Mouse (Mus musculus): ENCODE data around the gene Sfxn1. TPM values are rescaled to one million over a fixed set of nuclear protein-coding genes. Genes with fewer than 3 reads are reported as not detected.

Sfxn1 gene
- total RNA-seq (2021): 10 to 100 TPM; 48.4 to 53.7 TPM
- long read RNA-seq, experiment 1, transcript Sfxn1-201 (11 exons, 2,783 nt): major isoform, 62 of 100 reads
- long read RNA-seq, experiment 1, partial matches to known transcripts: 6 of 100 reads
- long read RNA-seq, experiment 1, other reads (novel, unspliced or antisense): 32 of 100 reads
- long read RNA-seq, experiment 2, transcript Sfxn1-201 (11 exons, 2,783 nt): major isoform, 57 of 85 reads
- long read RNA-seq, experiment 2, partial matches to known transcripts: 8 of 85 reads
- long read RNA-seq, experiment 2, other reads (novel, unspliced or antisense): 20 of 85 reads

DNA sequence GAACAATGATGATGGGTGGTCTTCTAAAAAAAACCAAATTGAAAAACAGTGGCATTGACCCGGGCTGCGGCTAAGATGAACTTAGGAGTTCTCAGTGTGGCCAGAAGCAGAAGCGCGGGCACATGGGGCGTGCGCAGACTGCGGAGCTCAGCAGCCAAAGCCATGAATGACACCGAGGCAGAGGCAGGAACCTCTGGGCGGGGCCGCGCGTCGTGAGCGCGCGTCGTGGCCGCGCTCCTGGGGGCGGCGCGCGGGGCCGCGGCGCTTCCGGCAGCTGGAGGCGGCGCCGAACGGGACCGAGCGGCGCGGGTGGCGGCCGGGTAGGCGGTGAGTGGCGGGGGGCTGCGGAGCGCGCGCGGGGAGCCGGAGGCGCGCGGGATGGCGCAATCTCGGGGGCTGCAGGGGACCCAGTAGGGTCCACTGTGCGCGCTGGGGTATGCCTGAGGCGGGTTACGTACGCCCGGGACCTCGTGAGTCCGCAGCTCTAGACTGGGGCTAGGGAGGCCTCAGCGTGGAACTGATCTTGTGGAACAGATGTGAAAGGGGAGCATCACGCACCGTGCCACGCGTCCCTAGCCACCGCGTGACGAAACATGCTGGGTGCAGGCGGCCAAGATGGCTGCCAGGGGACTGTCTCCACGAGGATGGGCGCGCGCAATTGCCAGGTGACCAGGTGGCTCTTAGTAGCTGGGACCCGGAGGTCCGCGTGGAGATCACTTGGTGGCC, at the start of gene Sfxn1:
Sfxn1 (plus strand) TSS at position 264 of the 726 bp plus-strand sequence.
- peak; percentile 79 to 82 for DNase-seq (ENCODE audit: low spot score in 2 of 2)
- intact Hi-C loops (cut with DNase I): no loop called here

DNA sequence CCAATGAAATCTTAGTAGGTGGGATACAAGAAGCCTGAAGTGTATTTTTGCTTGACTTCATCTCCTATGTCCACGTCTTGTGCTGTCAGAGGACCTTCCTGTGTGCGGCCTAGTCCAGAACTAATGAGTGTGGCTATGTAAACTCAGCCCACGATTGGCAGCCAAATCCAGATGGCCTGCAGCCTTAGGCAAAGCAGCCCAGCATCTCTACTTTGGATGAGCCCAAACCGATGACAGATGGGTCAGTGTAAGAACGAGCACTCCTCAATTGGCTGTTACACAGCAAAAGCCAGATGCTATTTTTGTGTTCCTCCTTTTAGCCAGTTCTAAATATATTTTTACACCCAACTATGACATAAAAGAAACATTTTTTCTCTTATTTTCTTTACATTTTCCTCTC, 48.4 kb upstream of the Sfxn1 start:
- intact Hi-C loops (cut with DNase I): no loop called here
- DNase-seq (ENCODE audit: low spot score in 2 of 2): peak; percentile 35 to 48

DNA sequence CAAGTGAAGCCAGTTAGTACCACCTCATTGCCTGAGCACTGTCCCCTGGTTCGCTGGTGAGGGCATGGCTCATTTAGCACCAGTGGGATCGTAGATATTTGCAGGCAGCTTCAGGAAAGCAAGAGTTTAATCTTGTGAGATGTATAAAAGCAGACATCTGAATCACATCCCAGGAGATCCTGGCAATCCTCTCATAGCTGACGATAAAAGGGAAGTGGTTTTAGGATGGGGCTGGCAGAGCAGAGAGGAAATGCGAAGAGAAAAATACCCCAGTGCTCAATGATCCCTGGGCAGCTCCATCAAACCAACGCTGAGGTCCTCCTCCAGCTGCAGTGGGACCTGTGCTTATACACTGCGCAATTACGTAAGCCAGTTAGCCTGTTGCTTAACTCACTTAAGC, 44.6 kb upstream of the Sfxn1 start:
- intact Hi-C loops (cut with DNase I): no loop called here
- DNase-seq (ENCODE audit: low spot score in 2 of 2): no peak

DNA sequence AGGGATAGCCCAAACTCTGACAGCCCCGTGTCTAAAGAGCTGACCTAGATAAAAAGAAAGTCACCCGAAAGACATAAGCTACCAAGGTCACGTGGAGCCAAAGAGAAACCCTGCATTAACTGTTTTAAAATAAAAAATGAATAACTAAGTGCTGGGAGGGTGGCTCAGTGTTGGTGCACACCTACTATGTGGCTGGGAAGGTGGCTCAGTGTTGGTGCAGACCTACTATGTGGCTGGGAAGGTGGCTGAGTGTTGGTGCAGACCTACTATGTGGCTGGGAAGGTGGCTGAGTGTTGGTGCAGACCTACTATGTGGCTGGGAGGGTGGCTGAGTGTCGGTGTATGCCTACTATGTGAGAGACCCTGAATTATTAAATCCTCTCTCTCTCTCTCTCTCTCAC, 38.0 kb upstream of the Sfxn1 start:
- no peak for DNase-seq (ENCODE audit: low spot score in 2 of 2)
- intact Hi-C loops (cut with DNase I): no loop called here

DNA sequence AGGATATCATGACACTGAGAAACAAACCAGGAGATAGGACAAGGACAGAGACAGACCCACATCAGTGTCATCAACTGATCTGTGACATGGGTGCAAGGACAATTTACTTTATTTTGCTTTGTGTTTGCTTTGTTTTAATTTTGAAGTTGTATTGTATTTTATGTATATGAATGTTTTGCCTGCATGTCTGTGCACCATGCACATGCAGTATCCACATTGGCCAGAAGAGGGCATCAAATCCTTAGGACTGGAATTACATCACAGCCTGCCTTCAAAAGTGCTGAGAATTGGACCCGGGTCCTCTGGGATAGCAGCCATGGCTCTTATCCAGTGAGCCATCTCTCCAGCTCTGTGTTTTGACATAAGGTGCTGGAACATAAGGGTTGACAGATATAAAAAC, 36.1 kb upstream of the Sfxn1 start:
- no peak for DNase-seq (ENCODE audit: low spot score in 2 of 2)
- intact Hi-C loops (cut with DNase I): no loop called here

DNA sequence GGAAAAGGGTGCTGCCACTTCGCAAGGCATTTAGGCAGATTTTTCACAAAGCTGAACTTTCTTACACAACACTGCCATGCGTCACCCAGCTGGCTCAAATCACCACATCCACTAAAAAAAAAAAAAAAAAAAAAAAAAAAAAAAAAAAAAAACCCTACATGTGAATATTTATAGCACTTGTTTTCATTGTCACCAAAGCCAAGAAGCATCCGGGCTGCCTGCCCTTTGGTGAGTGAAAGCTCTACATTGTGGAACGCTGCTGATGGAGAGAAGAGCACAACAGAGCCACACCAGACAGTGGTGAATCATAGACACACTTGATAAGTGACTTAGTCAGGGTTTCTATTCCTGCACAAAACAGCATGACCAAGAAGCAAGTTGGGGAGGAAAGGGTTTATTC, 33.7 kb upstream of the Sfxn1 start:
- no peak for DNase-seq (ENCODE audit: low spot score in 2 of 2)
- intact Hi-C loops (cut with DNase I): no loop called here

DNA sequence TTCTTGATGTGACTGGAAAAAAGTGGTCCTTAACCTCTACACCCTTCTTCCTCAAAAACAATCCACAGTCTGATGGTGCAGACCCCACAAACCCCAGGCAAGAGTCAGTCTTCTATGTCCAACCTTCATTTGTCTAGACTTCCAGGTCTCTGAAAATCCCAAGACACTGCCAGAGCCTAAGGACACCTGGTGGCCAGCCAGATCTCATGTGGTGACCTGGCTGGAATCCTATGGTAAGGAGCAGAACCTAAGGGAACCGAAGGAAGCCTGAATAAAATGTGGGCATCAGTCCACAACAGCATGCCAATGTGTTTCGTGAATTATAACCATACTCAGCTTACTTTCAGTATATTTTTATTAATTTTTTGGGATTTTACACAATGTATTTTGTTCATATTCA, 31.4 kb upstream of the Sfxn1 start:
- intact Hi-C loops (cut with DNase I): no loop called here
- no peak for DNase-seq (ENCODE audit: low spot score in 2 of 2)

DNA sequence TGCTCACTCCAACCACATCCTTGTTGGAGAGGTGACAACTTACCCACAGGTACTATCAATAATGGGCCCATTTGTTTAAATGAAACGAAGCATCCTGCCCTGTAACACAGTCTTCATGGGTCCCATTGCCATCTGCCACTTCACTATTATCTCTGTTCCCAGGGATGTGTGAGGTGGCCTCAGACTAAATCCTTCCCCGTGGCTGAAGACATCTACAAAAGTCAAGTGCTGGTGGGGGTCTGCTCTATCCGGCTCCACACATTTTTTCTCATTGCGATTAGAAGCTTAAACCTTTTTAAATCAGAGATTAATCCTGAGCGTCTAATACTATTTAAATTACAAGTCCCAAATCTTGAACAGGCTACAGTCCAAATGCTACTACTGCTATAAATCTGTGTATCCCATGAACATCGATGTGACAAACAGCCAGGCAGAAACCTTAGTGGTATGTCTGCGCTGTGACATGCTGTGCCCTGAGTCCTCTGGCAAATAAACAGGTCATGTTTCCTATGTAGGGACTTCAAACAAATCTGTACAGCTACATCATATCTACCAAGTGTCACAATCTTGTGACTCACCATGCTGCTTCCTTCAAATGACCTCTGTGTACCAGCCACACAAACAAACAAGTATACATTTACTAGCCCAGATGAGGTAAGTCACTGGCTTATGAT, 22.9 kb upstream of the Sfxn1 start:
- intact Hi-C loops (cut with DNase I): no loop called here
- DNase-seq (ENCODE audit: low spot score in 2 of 2): no peak

DNA sequence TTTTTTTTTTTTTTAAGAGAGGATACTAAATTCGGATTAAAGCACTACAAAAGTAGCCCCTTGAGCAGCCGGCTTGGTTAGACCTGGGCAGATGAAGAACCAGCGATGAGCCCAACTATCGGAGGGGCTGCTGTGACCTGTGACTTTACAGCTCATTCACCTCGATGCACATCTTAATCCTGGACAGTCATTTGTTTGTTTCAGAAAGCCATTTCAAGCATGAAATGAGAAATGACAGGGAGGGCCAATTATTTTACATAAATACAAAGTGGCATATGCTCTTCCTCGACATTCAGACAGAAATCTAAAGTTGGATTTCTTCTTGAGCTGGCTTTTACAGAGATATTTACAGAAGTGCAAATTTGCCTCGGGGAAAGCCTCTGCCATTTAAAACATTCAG, 20.0 kb upstream of the Sfxn1 start:
- DNase-seq (ENCODE audit: low spot score in 2 of 2): no peak
- intact Hi-C loops (cut with DNase I): no loop called here

DNA sequence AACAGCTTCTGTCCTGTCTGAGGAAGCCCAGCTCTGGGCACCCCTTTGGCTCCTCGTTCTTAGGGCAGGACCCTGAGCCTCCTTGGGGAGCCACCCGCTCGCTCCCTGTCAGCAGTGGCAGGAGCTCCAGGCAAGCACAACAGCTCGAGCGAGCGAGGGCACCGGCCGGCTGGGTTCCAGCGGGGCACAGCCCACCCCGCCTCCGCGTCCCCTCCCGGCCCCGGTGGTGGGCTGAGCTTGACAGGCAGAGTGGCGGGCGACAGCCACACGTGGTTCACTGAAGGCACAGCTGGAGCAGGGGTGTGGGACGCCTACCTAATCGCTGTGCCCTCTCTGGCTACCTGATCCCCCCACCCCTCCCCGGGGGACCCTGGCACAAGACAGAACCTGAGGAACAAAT, 16.7 kb upstream of the Sfxn1 start:
- intact Hi-C loops (cut with DNase I): loop anchor here (2.0 to 5.0 kb wide), 2 partner anchors 128 to 272 kb away; no protein-coding TSS in a partner anchor

DNA sequence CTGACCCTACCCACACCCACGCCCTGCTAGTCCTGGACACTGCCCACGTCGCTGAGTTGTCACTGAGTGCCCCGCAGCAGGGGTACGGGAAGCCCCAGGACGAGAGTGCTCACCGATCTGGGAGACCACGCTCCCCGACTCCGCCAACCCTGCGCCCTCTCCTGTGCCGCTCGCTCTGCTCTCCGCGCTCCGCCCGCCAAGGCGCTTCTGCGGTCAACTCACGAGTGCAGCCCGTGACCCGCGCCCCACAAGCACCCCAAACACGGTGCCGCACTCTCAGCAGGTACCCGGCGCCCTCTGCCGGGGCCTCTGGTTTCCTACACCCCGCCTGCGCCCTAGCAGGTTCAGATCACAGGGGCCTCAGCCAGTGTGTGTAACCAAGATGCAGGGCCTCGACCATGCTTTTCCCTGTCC, 16.2 kb upstream of the Sfxn1 start, which contains the start of gene Drd1:
Drd1 (minus strand) TSS at position 258 of the 414 bp plus-strand sequence.
- intact Hi-C loops (cut with DNase I): loop anchor here (2.0 to 5.0 kb wide), 2 partner anchors 128 to 273 kb away; no protein-coding TSS in a partner anchor
- DNase-seq (ENCODE audit: low spot score in 2 of 2): peak; percentile 84 to 85

More for the DNA sequence above, 16.7 kb upstream of the Sfxn1 start:
- DNase-seq (ENCODE audit: low spot score in 2 of 2): peak in 1 of 2 experiments; percentile 29

DNA sequence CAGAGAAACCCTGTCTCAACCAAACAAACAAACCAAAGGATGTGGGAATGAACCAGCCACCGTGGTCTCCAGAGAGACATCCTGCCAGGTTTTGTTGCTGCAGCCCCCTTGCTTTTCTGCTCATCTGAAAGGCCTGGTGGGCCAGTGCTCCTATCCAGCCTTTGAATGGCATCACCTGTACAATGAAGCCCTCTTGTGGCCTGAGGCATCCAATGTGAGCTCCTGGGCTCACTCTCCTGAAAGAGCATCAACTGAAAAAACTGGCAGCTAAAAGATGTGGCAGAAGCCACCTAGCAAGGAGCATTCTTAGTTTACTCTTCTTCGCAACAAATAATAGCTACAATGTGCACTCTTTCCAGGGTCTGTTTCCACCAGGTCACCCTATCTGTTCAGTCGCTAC, 9.6 kb upstream of the Sfxn1 start:
- intact Hi-C loops (cut with DNase I): loop anchor here (10.0 kb wide), 1 partner anchor 597 kb away; no protein-coding TSS in a partner anchor
- no peak for DNase-seq (ENCODE audit: low spot score in 2 of 2)

DNA sequence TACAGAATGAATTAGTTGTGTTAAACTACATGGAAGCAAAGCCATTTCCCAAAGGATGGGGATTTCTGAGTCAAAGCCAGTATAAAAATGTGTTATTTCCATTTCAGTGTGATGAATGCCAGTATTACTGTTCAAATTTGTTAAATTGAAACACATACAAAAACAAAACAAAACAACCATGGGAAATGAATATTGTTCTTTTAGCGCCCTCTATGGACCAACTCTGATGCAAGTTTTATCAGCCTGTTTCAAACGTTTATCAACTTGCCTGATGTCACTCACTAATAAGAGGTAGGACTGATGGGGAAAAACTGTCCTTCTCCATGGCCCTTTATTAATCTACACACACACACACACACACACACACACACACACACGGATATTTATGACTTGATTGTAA, 8.4 kb upstream of the Sfxn1 start:
- DNase-seq (ENCODE audit: low spot score in 2 of 2): peak; percentile 52 to 55
- intact Hi-C loops (cut with DNase I): loop anchor here (10.0 kb wide), 1 partner anchor 598 kb away; no protein-coding TSS in a partner anchor

DNA sequence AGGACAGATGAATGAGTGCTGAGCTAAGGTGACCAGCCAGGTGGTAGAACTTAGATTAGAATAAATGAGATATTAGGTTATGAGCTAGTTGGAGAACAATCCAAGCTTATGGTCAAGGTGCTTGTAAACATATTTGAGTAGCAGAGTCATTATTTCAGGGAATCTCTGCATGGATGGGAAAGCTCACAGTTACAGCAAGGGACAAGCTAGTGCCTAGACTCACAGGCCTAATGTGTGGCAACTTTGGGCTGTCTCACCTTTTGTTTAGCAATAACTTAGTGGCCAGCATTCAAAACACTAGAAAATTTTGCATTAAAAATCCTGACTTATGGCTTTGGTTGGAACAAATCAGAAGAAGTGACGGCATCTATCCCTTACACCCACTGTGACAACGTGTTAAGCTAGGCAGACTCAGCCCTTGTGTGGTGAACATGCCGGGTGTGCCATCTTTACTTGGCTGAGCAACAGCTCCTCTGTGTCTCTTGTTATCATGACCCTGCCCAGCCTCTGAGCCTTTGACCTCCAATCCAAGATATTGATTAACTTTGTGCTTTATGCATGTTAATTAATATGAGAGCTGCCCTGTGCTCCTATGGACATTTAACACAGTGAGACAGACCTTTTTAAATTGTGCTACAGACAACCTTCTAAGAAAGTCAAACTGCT, 5.5 kb upstream of the Sfxn1 start:
- DNase-seq (ENCODE audit: low spot score in 2 of 2): no peak
- intact Hi-C loops (cut with DNase I): loop anchor here (10.0 kb wide), 1 partner anchor 601 kb away; no protein-coding TSS in a partner anchor

DNA sequence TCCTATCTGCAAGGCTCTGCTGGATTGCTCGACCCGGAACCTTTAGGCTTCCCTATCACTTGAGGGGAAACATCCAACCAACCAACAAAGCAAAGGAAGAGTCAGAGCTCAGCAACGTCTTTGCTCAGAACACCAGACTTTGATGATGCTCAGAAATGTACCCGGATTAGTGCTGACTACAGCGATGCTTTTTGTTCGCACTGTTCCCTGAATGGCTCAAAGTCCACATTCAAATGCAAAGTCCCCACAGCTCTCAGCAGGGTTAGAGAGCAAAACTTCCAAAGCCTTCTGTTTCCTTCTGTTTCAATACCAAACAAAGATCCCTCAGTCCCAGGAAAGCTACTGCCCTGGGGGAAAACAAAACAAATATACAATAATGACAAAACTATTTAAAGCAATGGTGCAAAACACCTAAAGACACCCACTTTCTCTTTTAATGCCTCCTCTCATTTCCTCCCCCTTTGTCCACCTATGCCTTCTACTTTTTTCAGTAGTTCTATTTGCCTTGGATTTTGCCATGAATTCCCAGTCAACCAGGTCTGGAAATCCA, 4.0 kb upstream of the Sfxn1 start:
- intact Hi-C loops (cut with DNase I): loop anchor here (10.0 kb wide), 1 partner anchor 603 kb away; no protein-coding TSS in a partner anchor
- no peak for DNase-seq (ENCODE audit: low spot score in 2 of 2)

DNA sequence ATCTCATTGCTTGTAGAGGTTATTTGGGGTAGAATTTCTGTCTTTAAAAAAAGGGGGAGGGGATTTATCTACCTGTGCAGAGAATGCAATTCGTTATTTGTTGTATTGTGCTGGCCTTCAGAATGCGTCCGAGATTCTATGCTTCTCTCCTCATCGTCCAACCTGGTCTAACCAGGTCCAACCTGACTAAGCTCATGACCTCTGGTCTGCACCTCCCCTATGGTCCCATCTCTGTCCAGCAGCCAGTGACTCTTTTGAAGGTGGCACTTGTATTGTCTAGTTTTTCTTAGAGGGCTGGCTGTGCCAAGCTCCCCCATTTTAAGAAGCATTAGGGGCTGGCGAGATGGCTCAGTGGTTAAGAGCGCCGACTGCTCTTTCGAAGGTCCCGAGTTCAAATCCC, 658 bp upstream of the Sfxn1 start:
- DNase-seq (ENCODE audit: low spot score in 2 of 2): no peak
- intact Hi-C loops (cut with DNase I): no loop called here

DNA sequence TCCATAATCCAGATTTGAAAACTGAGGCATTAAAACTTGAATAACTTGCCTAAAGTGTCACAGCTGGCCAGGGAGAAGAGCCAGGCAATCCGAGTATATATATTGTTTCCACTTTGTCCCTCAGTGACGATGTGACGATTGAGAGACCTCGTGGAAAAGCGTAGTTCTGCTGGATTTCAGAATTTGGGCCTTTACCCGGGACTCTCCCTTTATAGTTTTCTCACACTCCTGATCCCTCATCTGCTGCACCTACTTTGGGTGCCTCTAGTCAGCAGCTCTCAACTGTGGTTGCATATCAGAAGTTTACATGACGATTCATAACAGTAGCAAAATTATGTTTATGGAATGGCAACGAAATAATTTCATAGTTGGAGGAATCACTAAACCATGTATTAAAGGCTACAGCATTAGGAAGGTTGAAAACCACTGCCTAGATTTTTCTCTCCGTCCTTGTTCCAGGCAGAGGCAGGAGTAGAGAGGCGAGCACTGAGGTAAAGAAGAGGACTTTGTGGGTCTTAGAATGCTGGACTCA, 923 bp downstream of the Sfxn1 start:
- no peak for DNase-seq (ENCODE audit: low spot score in 2 of 2)
- intact Hi-C loops (cut with DNase I): no loop called here

DNA sequence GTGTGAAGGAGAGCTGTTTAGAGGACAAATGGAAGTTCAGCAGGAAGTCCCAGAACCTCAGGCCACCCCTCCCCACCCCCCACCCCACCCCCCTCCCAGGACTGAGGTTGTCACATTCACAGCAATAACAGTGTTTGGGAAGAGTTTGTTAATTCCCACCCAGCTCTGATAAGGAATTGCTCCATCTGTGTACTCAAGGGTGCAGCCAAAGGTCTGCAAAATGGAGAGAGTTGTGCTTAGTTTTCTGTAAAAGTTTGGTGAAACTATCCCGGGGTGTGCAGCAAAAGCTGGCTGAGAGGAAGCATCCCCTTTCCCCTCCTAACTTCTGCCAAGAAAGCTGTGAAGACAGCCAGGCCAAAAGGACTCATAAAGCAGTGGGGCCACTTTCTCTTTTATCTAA, 1.4 kb downstream of the Sfxn1 start:
- intact Hi-C loops (cut with DNase I): no loop called here
- DNase-seq (ENCODE audit: low spot score in 2 of 2): no peak

DNA sequence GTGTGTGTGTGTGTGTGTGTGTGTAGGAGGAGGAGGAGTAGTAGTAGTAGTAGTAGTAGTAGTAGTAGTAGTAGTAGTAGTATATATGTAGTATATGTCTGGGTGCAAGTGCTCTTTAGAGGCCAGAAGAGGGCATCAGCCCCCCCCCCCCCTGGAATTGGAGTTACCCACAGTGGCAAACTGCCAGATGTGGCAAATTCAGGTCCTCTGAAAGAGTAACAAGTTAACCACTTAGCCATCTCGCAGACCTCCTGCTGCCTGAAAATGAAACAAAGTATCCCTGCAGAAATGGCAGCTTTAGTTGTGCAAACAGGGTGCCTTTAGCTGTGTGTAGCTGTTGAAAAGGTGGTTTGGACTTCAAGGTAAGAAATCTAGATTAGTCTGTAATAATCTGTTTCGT, 1.8 kb downstream of the Sfxn1 start:
- intact Hi-C loops (cut with DNase I): no loop called here
- no peak for DNase-seq (ENCODE audit: low spot score in 2 of 2)

All from left cerebral cortex, postnatal 14 days (tissue).